Mouse (Mus musculus) heart, embryonic 16.5 days (tissue): ENCODE measurements at regions not wholly inside any gene's neighbourhood (a gene's known extent, or its start where the extent isn't known, plus 50 kb on each side); places are given as distances from the start of the nearest gene placed in this dataset.

ENCODE experiments used
- ATAC-seq: fragments of 200-750 bp; cut with Nextera tagmentation; replicated peaks from 2 replicates; pipeline ENCODE4 v1.8.0; 2017; ENCODE audit warnings: moderate number of reproducible peaks; ENCODE audit not compliant: insufficient read depth, low FRiP score; ENCODE audit errors: extremely low read depth
- H3K27ac ChIP-seq: fragments of 300-500 bp; sonication (generic); 2 replicates; pipeline ENCODE4 v1.5.1; 2014; ENCODE audit warnings: mild to moderate bottlenecking, low read length, control low read depth, moderate library complexity
- H3K27me3 ChIP-seq: fragments of 300-500 bp; sonication (generic); 2 replicates; pipeline ENCODE4 v1.6.1; 2014; ENCODE audit warnings: low read length, mixed read lengths; ENCODE audit not compliant: control insufficient read depth, insufficient read depth
- H3K36me3 ChIP-seq: fragments of 300-500 bp; sonication (generic); 2 replicates; pipeline ENCODE4 v1.6.1; 2014; ENCODE audit not compliant: control insufficient read depth, insufficient read depth
- H3K4me1 ChIP-seq: fragments of 300-500 bp; sonication (generic); 2 replicates; pipeline ENCODE4 v1.6.1; 2014; ENCODE audit warnings: low read length, mixed read lengths; ENCODE audit not compliant: control insufficient read depth, insufficient read depth
- H3K4me2 ChIP-seq: fragments of 300-500 bp; sonication (generic); 2 replicates; pipeline ENCODE4 v1.6.1; 2014; ENCODE audit warnings: low read depth, mild to moderate bottlenecking, control low read depth, low read length
- H3K4me3 ChIP-seq: fragments of 300-500 bp; sonication (generic); 2 replicates; pipeline ENCODE4 v1.5.1; 2014; ENCODE audit warnings: mild to moderate bottlenecking, control low read depth, low read length
- H3K9ac ChIP-seq: fragments of 300-500 bp; sonication (generic); 2 replicates; pipeline ENCODE4 v1.6.1; 2014; ENCODE audit warnings: low read length, control low read depth
- H3K9me3 ChIP-seq: fragments of 300-500 bp; sonication (generic); replicated peaks from 2 replicates; pipeline ENCODE4 v1.6.1; 2016; ENCODE audit warnings: low read length; ENCODE audit not compliant: control insufficient read depth
- WGBS: fragments of 180-500 bp; shearing (Covaris S2); extraction: QIAGEN DNeasy Blood & Tissue Kit; methylation state at CpG from one replicate; pipeline ENCODE4 v1.1.7; 2014; 5-methylcytosine and 5-hydroxymethylcytosine counted together

- Histone ChIP-seq H3K36me3 (no peaks in the 10 kb centered on the region), H3K4me1 (no peaks in the 10 kb centered on the region), H3K4me2 (no peak overlapping the region), H3K27me3 (no peaks in the 10 kb centered on the region), H3K9me3 (no peaks in the 10 kb centered on the region), H3K27ac (0 out of 2 replicates have a peak overlapping the region, but pooled peaks have one; percentile 12), H3K4me3 (no peak overlapping the region), H3K9ac (no peak overlapping the region)
- ATAC-seq = no peak
- WGBS = 49% methylated on average over 5 of the region's 5 CpGs
Observed at GRCm38 (mm10) chr12:9298848-9299655, 269.3 kb downstream of the Ttc32 start.

GRCm38 (mm10) chr12:9304146-9304545, 265.8 kb upstream of the Osr1 start:
- Histone ChIP-seq H3K27ac (no peak overlapping the region), H3K36me3 (no peaks in the 10 kb centered on the region), H3K4me3 (no peak overlapping the region), H3K9ac (no peak overlapping the region), H3K4me1 (no peaks in the 10 kb centered on the region), H3K27me3 (no peaks in the 10 kb centered on the region), H3K9me3 (no peaks in the 10 kb centered on the region), H3K4me2 (no peak overlapping the region)
- 43% methylated on average over 2 of the region's 2 CpGs for WGBS
- no peak for ATAC-seq

- H3K27me3 ChIP-seq = no peaks in the 10 kb centered on the region
- no peak overlapping the region for H3K4me2 ChIP-seq
- WGBS = 79% methylated on average over 5 of the region's 5 CpGs
- no peak overlapping the region for H3K27ac ChIP-seq
- H3K4me1 ChIP-seq = no peaks in the 10 kb centered on the region
- H3K9me3 ChIP-seq = no peaks in the 10 kb centered on the region
- H3K4me3 ChIP-seq = no peak overlapping the region
- H3K9ac ChIP-seq = no peak overlapping the region
- no peak for ATAC-seq
- no peaks in the 10 kb centered on the region for H3K36me3 ChIP-seq
Observed at GRCm38 (mm10) chr12:9337891-9338672, 231.8 kb upstream of the Osr1 start.

- H3K4me1 ChIP-seq = no peaks in the 10 kb centered on the region
- H3K9me3 ChIP-seq = no peaks in the 10 kb centered on the region
- no peak overlapping the region for H3K9ac ChIP-seq
- H3K36me3 ChIP-seq = no peaks in the 10 kb centered on the region
- H3K27ac ChIP-seq = no peak overlapping the region
- no peaks in the 10 kb centered on the region for H3K27me3 ChIP-seq
- no peak overlapping the region for H3K4me2 ChIP-seq
- ATAC-seq = no peak
- no peak overlapping the region for H3K4me3 ChIP-seq
- 47% methylated on average over 7 of the region's 7 CpGs for WGBS
Observed at GRCm38 (mm10) chr12:9338801-9339231, 231.1 kb upstream of the Osr1 start.

GRCm38 (mm10) chr12:9340769-9341168, 229.1 kb upstream of the Osr1 start:
- no peak overlapping the region for H3K9ac ChIP-seq

GRCm38 (mm10) chr12:9345359-9345758, 224.6 kb upstream of the Osr1 start:
- H3K9me3 ChIP-seq = no peaks in the 10 kb centered on the region
- H3K9ac ChIP-seq = no peak overlapping the region
- H3K36me3 ChIP-seq = no peaks in the 10 kb centered on the region
- H3K27me3 ChIP-seq = no peaks in the 10 kb centered on the region
- H3K4me1 ChIP-seq = no peaks in the 10 kb centered on the region
- ATAC-seq = no peak
- WGBS = 47% methylated on average over 1 of the region's 1 CpGs
- H3K27ac ChIP-seq = no peak overlapping the region
- no peak overlapping the region for H3K4me2 ChIP-seq
- no peak overlapping the region for H3K4me3 ChIP-seq

More at GRCm38 (mm10) chr12:9340769-9341168, 229.1 kb upstream of the Osr1 start:
- Histone ChIP-seq H3K4me1 (no peaks in the 10 kb centered on the region), H3K4me2 (no peak overlapping the region), H3K36me3 (no peaks in the 10 kb centered on the region), H3K4me3 (no peak overlapping the region), H3K9me3 (no peaks in the 10 kb centered on the region), H3K27ac (no peak overlapping the region), H3K27me3 (no peaks in the 10 kb centered on the region)
- ATAC-seq = no peak

GRCm38 (mm10) chr12:9355512-9355911, 214.4 kb upstream of the Osr1 start:
- no peak for ATAC-seq
- Histone ChIP-seq H3K4me1 (no peaks in the 10 kb centered on the region), H3K9me3 (no peaks in the 10 kb centered on the region), H3K4me3 (no peak overlapping the region), H3K27me3 (no peaks in the 10 kb centered on the region), H3K36me3 (no peaks in the 10 kb centered on the region), H3K27ac (no peak overlapping the region), H3K9ac (no peak overlapping the region), H3K4me2 (no peak overlapping the region)
- 78% methylated on average over 4 of the region's 4 CpGs for WGBS

GRCm38 (mm10) chr12:9357856-9358255, 212.1 kb upstream of the Osr1 start:
- Histone ChIP-seq H3K27ac (no peak overlapping the region), H3K36me3 (no peaks in the 10 kb centered on the region), H3K4me3 (no peak overlapping the region), H3K4me2 (no peak overlapping the region), H3K4me1 (no peaks in the 10 kb centered on the region), H3K9ac (no peak overlapping the region), H3K9me3 (no peaks in the 10 kb centered on the region), H3K27me3 (no peaks in the 10 kb centered on the region)
- 69% methylated on average over 5 of the region's 5 CpGs for WGBS
- ATAC-seq = no peak

- WGBS = 23% methylated on average over 8 of the region's 8 CpGs
Observed at GRCm38 (mm10) chr12:9358872-9359271, 211.0 kb upstream of the Osr1 start.

More at GRCm38 (mm10) chr12:9358872-9359271, 211.0 kb upstream of the Osr1 start:
- H3K27me3 ChIP-seq = no peaks in the 10 kb centered on the region
- no peaks in the 10 kb centered on the region for H3K4me1 ChIP-seq
- no peaks in the 10 kb centered on the region for H3K9me3 ChIP-seq
- no peak for ATAC-seq
- H3K9ac ChIP-seq = no peak overlapping the region
- H3K36me3 ChIP-seq = no peaks in the 10 kb centered on the region
- no peak overlapping the region for H3K4me2 ChIP-seq
- H3K27ac ChIP-seq = no peak overlapping the region
- H3K4me3 ChIP-seq = no peak overlapping the region
